Mouse (Mus musculus): ENCODE results near the gene Dnajc10.

GRCm38 (mm10) chr2:80300806-80301205, 14.5 kb upstream of the Dnajc10 start:
- TF ChIP-seq REST (IDR thresholded peaks at IDR 0.05; ENCODE audit: insufficient read depth, insufficient read length) (no peak), USF1 (IDR thresholded peaks at IDR 0.05; ENCODE audit: low read depth) (no peak)
